Mouse (Mus musculus) thymus, adult 2 months (tissue): ENCODE results near the gene Ccdc51.

ENCODE experiments used
- CTCF ChIP-seq: fragments of 200-500 bp; IDR thresholded peaks from 2 replicates; pipeline ENCODE4 v1.5.1; 2012; ENCODE audit warnings: mild to moderate bottlenecking, control low read depth, low read length, moderate library complexity, borderline replicate concordance; ENCODE audit not compliant: control insufficient read depth, poor library complexity, insufficient read depth; ENCODE audit errors: extremely low read depth
- POLR2A ChIP-seq: fragments of 200-500 bp; IDR thresholded peaks from 2 replicates; pipeline ENCODE4 v1.6.1; 2012; ENCODE audit warnings: mild to moderate bottlenecking, low read length, control low read depth, moderate library complexity; ENCODE audit not compliant: control insufficient read depth, poor library complexity, insufficient read depth; ENCODE audit errors: extremely low read depth

- TF ChIP-seq CTCF (0 out of 2 replicates have a peak, but pooled peaks have one; percentile 52), POLR2A (peak; percentile 59; the same call in 1 of the 2 replicates)
Measured at GRCm38 (mm10) chr9:109073661-109074573, 8.4 kb upstream of the Ccdc51 start, which contains the start of gene Atrip.
